Mouse (Mus musculus): ENCODE measurements at regions not wholly inside any gene's neighbourhood (a gene's known extent, or its start where the extent isn't known, plus 50 kb on each side); places are given as distances from the start of the nearest gene placed in this dataset.
A peak's percentile ranks its signal among the peaks of the same experiment; 100 is the strongest.

GRCm38 (mm10) chr9:41768316-41768715 lies 355.8 kb downstream of the Sorl1 start:
- no peak for DNase-seq (ENCODE audit: low spot score in 2 of 2)

- DNase-seq (ENCODE audit: low spot score in 2 of 2) = peak; percentile 19 to 31
Measured at GRCm38 (mm10) chr9:41766533-41766920, 357.6 kb downstream of the Sorl1 start.

- DNase-seq (ENCODE audit: low spot score in 2 of 2) = no peak
Measured at GRCm38 (mm10) chr9:41765816-41766532, 358.1 kb downstream of the Sorl1 start.

- DNase-seq (ENCODE audit: low spot score in 2 of 2) = no peak
Measured at GRCm38 (mm10) chr9:41761050-41761576, 363.0 kb downstream of the Sorl1 start.

- DNase-seq (ENCODE audit: low spot score in 2 of 2) = no peak
Measured at GRCm38 (mm10) chr9:41754434-41755002, 369.6 kb downstream of the Sorl1 start.

- no peak for DNase-seq (ENCODE audit: low spot score in 2 of 2)
Measured at GRCm38 (mm10) chr9:41745979-41746647, 378.0 kb downstream of the Sorl1 start.

GRCm38 (mm10) chr9:41741500-41741899 lies 382.6 kb downstream of the Sorl1 start:
- no peak for DNase-seq (ENCODE audit: low spot score in 2 of 2)

- DNase-seq (ENCODE audit: low spot score in 2 of 2) = no peak
Measured at GRCm38 (mm10) chr9:41740536-41740935, 383.6 kb downstream of the Sorl1 start.

GRCm38 (mm10) chr9:41737671-41738070 lies 386.4 kb downstream of the Sorl1 start:
- no peak for DNase-seq (ENCODE audit: low spot score in 2 of 2)

- DNase-seq (ENCODE audit: low spot score in 2 of 2) = no peak
Measured at GRCm38 (mm10) chr9:41736881-41737280, 387.2 kb downstream of the Sorl1 start.

GRCm38 (mm10) chr9:41736234-41736859 lies 387.8 kb downstream of the Sorl1 start:
- peak in 1 of 2 experiments; percentile 11 for DNase-seq (ENCODE audit: low spot score in 2 of 2)

GRCm38 (mm10) chr9:41735448-41736233 lies 388.5 kb downstream of the Sorl1 start:
- peak; percentile 74 to 77 for DNase-seq (ENCODE audit: low spot score in 2 of 2)

GRCm38 (mm10) chr9:41734925-41735447 lies 389.1 kb downstream of the Sorl1 start:
- no peak for DNase-seq (ENCODE audit: low spot score in 2 of 2)

GRCm38 (mm10) chr9:41721609-41722008 lies 402.5 kb downstream of the Sorl1 start:
- no peak for DNase-seq (ENCODE audit: low spot score in 2 of 2)

- no peak for DNase-seq (ENCODE audit: low spot score in 2 of 2)
Measured at GRCm38 (mm10) chr9:41715231-41715630, 408.9 kb downstream of the Sorl1 start.

GRCm38 (mm10) chr9:41705972-41706371 lies 418.1 kb downstream of the Sorl1 start:
- no peak for DNase-seq (ENCODE audit: low spot score in 2 of 2)

- DNase-seq (ENCODE audit: low spot score in 2 of 2) = no peak
Measured at GRCm38 (mm10) chr9:41705461-41705903, 418.6 kb downstream of the Sorl1 start.

- DNase-seq (ENCODE audit: low spot score in 2 of 2) = no peak
Measured at GRCm38 (mm10) chr9:41703091-41703490, 421.0 kb downstream of the Sorl1 start.

GRCm38 (mm10) chr9:41700683-41701082 lies 423.4 kb downstream of the Sorl1 start:
- peak in 1 of 2 experiments; percentile 17 for DNase-seq (ENCODE audit: low spot score in 2 of 2)

GRCm38 (mm10) chr9:41699031-41699430 lies 425.1 kb downstream of the Sorl1 start:
- DNase-seq (ENCODE audit: low spot score in 2 of 2) = no peak
